Mouse (Mus musculus) embryonic fibroblast, embryonic 13.5 days (primary cell): ENCODE measurements around the gene Eipr1.

ENCODE experiments used
- CTCF ChIP-seq: IDR thresholded peaks from 2 replicates; pipeline ENCODE4 v1.5.1; 2011; ENCODE audit warnings: mild to moderate bottlenecking, control low read depth, low read length, moderate library complexity, borderline replicate concordance; ENCODE audit not compliant: insufficient read depth
- POLR2A ChIP-seq: IDR thresholded peaks from 2 replicates; pipeline ENCODE4 v1.6.1; 2011; ENCODE audit warnings: low read depth, mild to moderate bottlenecking, control low read depth, low read length, moderate library complexity

DNA sequence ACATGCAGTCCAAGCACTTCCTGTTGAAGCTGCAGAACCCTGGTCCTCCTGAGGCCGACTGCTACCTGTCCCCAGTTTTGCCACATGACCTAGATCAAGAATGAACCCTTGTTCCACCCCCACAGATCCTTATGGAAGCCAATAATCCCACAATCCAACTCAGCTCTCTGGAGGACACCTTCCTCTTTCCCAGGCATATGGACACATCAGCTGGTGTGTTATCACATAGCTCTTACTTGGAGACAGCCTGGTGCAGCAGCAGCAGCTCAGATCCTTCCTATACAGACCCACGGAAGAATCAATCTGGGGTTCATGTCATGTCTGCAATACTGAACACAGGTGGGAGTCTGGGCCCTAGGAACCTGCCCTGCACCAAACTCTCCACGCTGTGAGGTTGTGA lies 145.0 kb downstream of the Eipr1 start:
- TF ChIP-seq CTCF (no peak), POLR2A (no peak)
